Mouse (Mus musculus): ENCODE measurements around the gene Mtfr2. TPM values are rescaled to one million over a fixed set of nuclear protein-coding genes. Genes with fewer than 3 reads are reported as not detected.

The Mtfr2 gene
- total RNA-seq, 2 experiments from 2014 or later = 11.6 to 69.6 TPM

GRCm38 (mm10) chr10:20377621-20378020, 30.1 kb downstream of the Mtfr2 start:
- ATAC-seq (replicated peaks; ENCODE audit: poor library complexity) = no peak

GRCm38 (mm10) chr10:20379071-20379735, 31.6 kb downstream of the Mtfr2 start:
- no peak for ATAC-seq (replicated peaks; ENCODE audit: poor library complexity)

- ATAC-seq (replicated peaks; ENCODE audit: poor library complexity) = no peak
Observed at GRCm38 (mm10) chr10:20380798-20381197, 33.2 kb downstream of the Mtfr2 start.

DNA sequence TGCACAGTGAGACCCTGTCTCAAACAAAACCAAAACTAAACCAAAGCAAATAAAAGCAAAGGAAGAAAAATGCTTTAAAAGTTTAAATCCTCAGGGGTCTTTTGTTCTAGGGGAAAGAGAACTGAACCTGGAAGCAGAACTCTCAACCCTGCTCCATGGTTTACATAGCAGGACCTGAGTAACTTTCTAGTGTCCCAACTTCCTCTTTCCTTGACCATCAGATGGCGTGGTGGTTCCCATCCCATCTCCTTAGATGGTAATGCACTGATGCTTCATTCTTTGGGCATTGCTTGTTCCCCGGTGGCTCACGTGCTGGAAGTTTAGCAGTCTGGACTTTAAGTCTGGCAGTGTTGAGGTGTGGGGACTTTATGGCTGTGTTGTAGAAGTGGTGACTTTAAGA, 33.8 kb downstream of the Mtfr2 start:
- no peak for ATAC-seq (replicated peaks; ENCODE audit: poor library complexity)

- ATAC-seq (replicated peaks; ENCODE audit: poor library complexity) = no peak
Observed at GRCm38 (mm10) chr10:20382807-20383419, 35.3 kb downstream of the Mtfr2 start.

DNA sequence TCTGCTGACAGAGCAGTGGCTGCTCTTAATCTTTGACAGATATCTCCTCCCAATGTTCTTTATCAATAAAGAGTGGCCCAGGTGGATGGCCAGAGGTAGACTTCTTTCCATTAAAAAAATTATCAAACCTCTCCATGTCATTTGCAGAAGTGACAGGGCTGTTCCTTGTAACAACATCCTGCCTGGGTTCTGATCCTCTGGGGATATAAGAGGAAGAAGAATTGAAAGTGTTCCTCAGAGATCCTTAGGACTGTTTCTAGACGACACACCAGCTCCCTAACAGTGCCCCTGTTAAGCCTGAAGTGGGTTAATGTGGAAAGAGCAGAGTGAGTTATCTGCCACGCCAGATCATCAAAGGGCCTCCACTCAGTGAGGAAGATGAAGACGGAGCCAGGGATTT, 43.0 kb downstream of the Mtfr2 start:
- no peak for ATAC-seq (replicated peaks; ENCODE audit: poor library complexity)

DNA sequence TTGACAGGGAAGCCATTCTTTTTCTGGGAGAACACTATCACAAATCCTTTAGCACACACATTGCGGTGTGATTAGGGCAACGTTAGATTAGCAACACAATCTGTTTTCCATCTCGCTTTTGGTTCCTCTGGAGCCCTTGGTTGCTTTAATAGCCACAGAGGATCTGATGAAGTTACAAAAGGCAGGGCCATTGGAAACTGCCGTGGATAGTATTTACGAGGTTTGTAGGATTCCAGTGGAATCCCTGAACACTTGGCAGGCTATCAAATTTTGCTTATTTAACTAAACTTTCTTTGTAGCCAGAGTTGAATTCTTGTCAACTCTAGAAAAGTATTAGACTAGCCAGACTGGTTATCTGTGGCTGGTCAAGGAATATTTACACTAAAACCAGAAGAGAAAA, 47.2 kb downstream of the Mtfr2 start:
- ATAC-seq (replicated peaks; ENCODE audit: poor library complexity) = no peak

GRCm38 (mm10) chr10:20395778-20396177, 48.2 kb downstream of the Mtfr2 start:
- no peak for ATAC-seq (replicated peaks; ENCODE audit: poor library complexity)

- ATAC-seq (replicated peaks; ENCODE audit: poor library complexity) = peak; percentile 52
Observed at GRCm38 (mm10) chr10:20398224-20398623, 50.7 kb downstream of the Mtfr2 start.

- no peak for ATAC-seq (replicated peaks; ENCODE audit: poor library complexity)
Observed at GRCm38 (mm10) chr10:20398641-20399390, 51.2 kb downstream of the Mtfr2 start.

GRCm38 (mm10) chr10:20400406-20400805, 52.8 kb downstream of the Mtfr2 start:
- ATAC-seq (replicated peaks; ENCODE audit: poor library complexity) = no peak

DNA sequence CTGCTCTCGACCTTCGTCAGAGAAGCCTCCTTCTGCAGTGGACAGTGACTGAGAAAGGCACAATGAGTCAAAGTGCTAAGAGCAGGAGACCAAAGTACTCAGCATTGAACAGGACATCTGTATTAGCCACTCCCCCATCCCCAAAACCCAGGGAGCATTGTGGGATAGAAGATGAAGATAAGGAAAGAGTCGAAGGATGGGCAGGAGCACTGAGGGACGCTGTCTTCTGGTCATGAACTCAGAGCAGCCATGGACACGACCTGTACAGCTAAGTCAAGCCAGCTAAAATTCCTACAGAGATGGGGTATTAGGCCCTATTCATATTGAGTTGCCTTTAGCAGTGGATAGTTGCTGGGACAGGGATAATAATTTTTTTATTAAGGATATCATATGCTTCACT, 55.4 kb downstream of the Mtfr2 start:
- ATAC-seq (replicated peaks; ENCODE audit: poor library complexity) = no peak

GRCm38 (mm10) chr10:20405471-20405870, 57.9 kb downstream of the Mtfr2 start:
- peak; percentile 89 for ATAC-seq (replicated peaks; ENCODE audit: poor library complexity)

GRCm38 (mm10) chr10:20408336-20408735, 60.8 kb downstream of the Mtfr2 start:
- no peak for ATAC-seq (replicated peaks; ENCODE audit: poor library complexity)

DNA sequence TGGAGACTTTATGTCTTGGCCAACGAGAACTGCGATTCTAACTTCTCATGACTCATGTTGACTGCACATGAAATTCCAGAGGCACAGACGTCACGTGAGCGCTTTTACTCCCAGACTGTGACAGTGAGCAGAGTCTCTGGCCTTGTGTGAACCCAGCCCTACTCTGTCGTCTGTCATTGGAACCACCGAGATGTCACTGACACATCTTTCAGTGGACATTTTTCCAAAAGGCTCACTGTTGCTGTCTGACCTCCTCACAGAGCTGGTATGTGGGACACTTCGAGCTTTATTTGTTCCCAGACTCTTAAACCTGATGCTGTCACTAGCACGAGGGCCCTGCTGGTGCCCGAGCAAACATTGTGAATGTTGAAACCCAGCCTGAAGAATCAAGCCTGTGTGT, 61.6 kb downstream of the Mtfr2 start:
- no peak for ATAC-seq (replicated peaks; ENCODE audit: poor library complexity)

Other genes with a start within 250 kb of the Mtfr2 start
- 11.6 and 12.5 TPM in 2 replicates for gene Map7, start 199.3 kb upstream of the Mtfr2 start, total RNA-seq (2015)
- 20.1 and 41.9 TPM in 2 replicates for gene Map7, start 199.3 kb upstream of the Mtfr2 start, total RNA-seq (2017)
- gene Bclaf1, start 35.3 kb upstream of the Mtfr2 start, total RNA-seq (2015) = 185 and 245 TPM in 2 replicates
- 401 and 633 TPM in 2 replicates for gene Bclaf1, start 35.3 kb upstream of the Mtfr2 start, total RNA-seq (2017)

Data from megakaryocyte progenitor cell, adult 5-6 weeks (primary cell).